ENCODE assay signal across 8 mouse cellular contexts in genomic region chr15:8109782-8110181, GRCm38 (mm10). TPM values are rescaled to one million over a fixed set of nuclear protein-coding genes. Genes with fewer than 3 reads are reported as not detected.
A peak's percentile ranks its signal among the peaks of the same experiment; 100 is the strongest.
DNase-seq lines count a peak whose midpoint lies in the region; ATAC-seq and TF ChIP-seq lines count a peak whose summit lies in the region.

No protein-coding gene starts in this region.

- H3K4me2 ChIP-seq in liver, embryonic 12.5 days, result peak overlapping the region; percentile 80

- TF ChIP-seq CTCF in gastrocnemius, adult 2 months (IDR thresholded peaks at IDR 0.05), result no peak

- no peak for DNase-seq in gastrocnemius, adult 2 months
- no peak for DNase-seq in gastrocnemius, postnatal 36 days
- DNase-seq in thymus, postnatal 0 days (ENCODE audit: low spot score), result peak; percentile 8
- DNase-seq in thymus, postnatal 36 days, result no peak
- DNase-seq in urinary bladder, adult 2 months (ENCODE audit: low spot score), result no peak
- DNase-seq in right cerebral cortex, postnatal 4 days, result no peak

- 1% methylated on average over 8 of the region's 8 CpGs for WGBS in liver, embryonic 12.5 days (ENCODE audit: insufficient replicate concordance)

- peaks cover 39% of the 10 kb centered on the region for H3K36me3 ChIP-seq in liver, embryonic 12.5 days

- ATAC-seq in liver, embryonic 12.5 days, result no peak
- no peak for ATAC-seq in granulocyte monocyte progenitor cell, adult 5-6 weeks (replicated peaks; ENCODE audit: poor library complexity, severe bottlenecking)

- H3K4me1 ChIP-seq in liver, embryonic 12.5 days, result peaks cover 30% of the 10 kb centered on the region

- peak overlapping the region; percentile 85 for H3K9ac ChIP-seq in liver, embryonic 12.5 days

- H3K27me3 ChIP-seq in liver, embryonic 12.5 days (replicated peaks), result no peaks in the 10 kb centered on the region

- intact Hi-C loops in gastrocnemius, adult 2 months (cut with DNase I), result no loop called here
- intact Hi-C loops in gastrocnemius, postnatal 36 days (cut with DNase I), result loop anchor here (1.0 kb wide), 1 partner anchor 10 kb away; the partner anchor contains the start of gene Wdr70

- peak overlapping the region; percentile 98 for H3K4me3 ChIP-seq in gastrocnemius, adult 2 months
- H3K4me3 ChIP-seq in liver, embryonic 12.5 days, result peak overlapping the region; percentile 85

- H3K9me3 ChIP-seq in liver, embryonic 12.5 days (replicated peaks), result no peaks in the 10 kb centered on the region

- H3K27ac ChIP-seq in gastrocnemius, adult 2 months, result peak overlapping the region; percentile 92
- H3K27ac ChIP-seq in liver, embryonic 12.5 days, result peak overlapping the region; percentile 84

RNA-seq across cellular contexts. Expression of gene Nup155, which starts 0.7 kb away (rescaled TPM):
- total RNA-seq in gastrocnemius, adult 2 months (2021), result 1 to 10 TPM; 8.1 to 8.8 TPM
- total RNA-seq in gastrocnemius, postnatal 36 days (2021), result 1 to 10 TPM; 7.3 to 8.7 TPM
- polyA plus RNA-seq in thymus, postnatal 0 days (2015; fragmentation: Nextera tagmentation; extraction: Ambion mirVana), result 11.3 and 13.0 TPM in 2 replicates
- 21.9 and 22.7 TPM in 2 replicates for polyA plus RNA-seq in liver, embryonic 12.5 days (2016; fragmentation: Nextera tagmentation; extraction: Ambion mirVana)
- polyA plus RNA-seq in urinary bladder, adult 2 months (2012; rRNA removed), result 11.2 and 12.5 TPM in 2 replicates
- total RNA-seq in granulocyte monocyte progenitor cell, adult 5-6 weeks (2014; fragmentation: Nextera tagmentation), result 49.4 and 64.5 TPM in 2 replicates
- 53.8 and 58.3 TPM in 2 replicates for total RNA-seq in granulocyte monocyte progenitor cell, adult 5-6 weeks (2017)

RNA-seq across cellular contexts. Expression of gene Wdr70, which starts 10.8 kb away (rescaled TPM):
- total RNA-seq in gastrocnemius, adult 2 months (2021), result 10 to 100 TPM; 20.4 to 23.1 TPM
- total RNA-seq in gastrocnemius, postnatal 36 days (2021), result 10 to 100 TPM; 20.1 to 20.7 TPM
- 45.7 and 47.4 TPM in 2 replicates for polyA plus RNA-seq in thymus, postnatal 0 days (2015; fragmentation: Nextera tagmentation; extraction: Ambion mirVana)
- 30.0 and 31.0 TPM in 2 replicates for polyA plus RNA-seq in liver, embryonic 12.5 days (2016; fragmentation: Nextera tagmentation; extraction: Ambion mirVana)
- 20.6 and 20.7 TPM in 2 replicates for polyA plus RNA-seq in urinary bladder, adult 2 months (2012; rRNA removed)
- total RNA-seq in granulocyte monocyte progenitor cell, adult 5-6 weeks (2014; fragmentation: Nextera tagmentation), result 39.0 and 39.8 TPM in 2 replicates
- 41.4 and 45.5 TPM in 2 replicates for total RNA-seq in granulocyte monocyte progenitor cell, adult 5-6 weeks (2017)

RNA-seq across cellular contexts. Expression of gene Cplane1, which starts 59.1 kb away (rescaled TPM):
- total RNA-seq in gastrocnemius, adult 2 months (2021), result 1 to 10 TPM; 3.1 to 3.4 TPM
- 1 to 10 TPM; 2.5 to 2.6 TPM for total RNA-seq in gastrocnemius, postnatal 36 days (2021)
- polyA plus RNA-seq in thymus, postnatal 0 days (2015; fragmentation: Nextera tagmentation; extraction: Ambion mirVana), result 3.9 and 6.4 TPM in 2 replicates
- polyA plus RNA-seq in liver, embryonic 12.5 days (2016; fragmentation: Nextera tagmentation; extraction: Ambion mirVana), result 1.6 and 2.1 TPM in 2 replicates
- 6.6 and 6.9 TPM in 2 replicates for polyA plus RNA-seq in urinary bladder, adult 2 months (2012; rRNA removed)
- 2.8 and 12.8 TPM in 2 replicates for total RNA-seq in granulocyte monocyte progenitor cell, adult 5-6 weeks (2014; fragmentation: Nextera tagmentation)
- total RNA-seq in granulocyte monocyte progenitor cell, adult 5-6 weeks (2017), result 3.5 and 4.1 TPM in 2 replicates

Comparison
In these comparisons a context has a peak if more than half of its experiments do, and no peak if none do; other contexts are left out.
1. RNA of gene Nup155, which starts 0.7 kb away (total RNA-seq): 49.4 to 64.5 TPM in granulocyte monocyte progenitor cell, adult 5-6 weeks; 8.1 to 8.8 TPM in gastrocnemius, adult 2 months and 7.3 to 8.7 TPM in gastrocnemius, postnatal 36 days; every median in the first group is over 4 times any median in the second.